Mouse (Mus musculus) spleen, adult 2 months (tissue): ENCODE data around the gene Ihh.

Source experiments
- CTCF ChIP-seq: fragments of 200-500 bp; IDR thresholded peaks from 2 replicates; pipeline ENCODE4 v1.5.1; 2011; ENCODE audit warnings: mild to moderate bottlenecking, inconsistent platforms; ENCODE audit not compliant: insufficient read depth, insufficient read length, insufficient replicate concordance; ENCODE audit errors: extremely low read depth
- POLR2A ChIP-seq: fragments of 200-500 bp; IDR thresholded peaks from 2 replicates; pipeline ENCODE4 v1.6.1; 2011; ENCODE audit warnings: low read depth, low read length, inconsistent platforms

- no peak for TF ChIP-seq POLR2A
- TF ChIP-seq CTCF: no peak
These were observed 24.5 kb upstream of the Ihh start for GRCm38 (mm10) chr1:74975936-74976335.
